Mouse (Mus musculus): Measurements from ENCODE around the gene Esr1.

Esr1 gene

DNA sequence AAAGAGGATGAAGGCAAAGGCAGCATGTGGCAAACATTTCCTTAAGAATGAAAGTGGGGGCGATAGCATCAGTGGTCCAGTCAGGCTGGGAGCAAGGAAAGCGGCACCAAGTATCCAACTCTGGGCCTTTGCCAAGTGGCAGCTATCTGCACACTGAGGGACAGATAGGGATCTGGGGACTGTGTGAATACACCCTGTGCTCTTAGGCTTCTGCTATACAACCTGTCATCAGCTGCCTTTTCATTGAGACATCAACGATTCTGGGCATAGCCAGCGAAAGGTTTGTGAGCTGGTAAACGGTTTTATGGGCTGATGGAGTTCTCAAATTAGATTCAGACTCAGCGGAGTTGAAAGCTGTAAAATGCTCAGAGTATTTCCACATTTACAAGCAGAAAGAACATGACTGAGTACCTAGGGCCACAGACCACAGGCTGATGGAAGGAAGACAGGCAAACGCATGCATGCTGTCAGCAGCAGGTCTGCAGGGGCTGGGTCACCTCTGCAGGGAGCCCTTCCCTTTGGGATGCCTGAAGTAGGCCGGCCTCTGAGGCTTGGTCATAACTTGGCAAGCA lies 397.5 kb downstream of the Esr1 start:
- no peak for DNase-seq

- DNase-seq, result no peak
Observed at GRCm38 (mm10) chr10:5012004-5012403, 400.6 kb downstream of the Esr1 start.

DNA sequence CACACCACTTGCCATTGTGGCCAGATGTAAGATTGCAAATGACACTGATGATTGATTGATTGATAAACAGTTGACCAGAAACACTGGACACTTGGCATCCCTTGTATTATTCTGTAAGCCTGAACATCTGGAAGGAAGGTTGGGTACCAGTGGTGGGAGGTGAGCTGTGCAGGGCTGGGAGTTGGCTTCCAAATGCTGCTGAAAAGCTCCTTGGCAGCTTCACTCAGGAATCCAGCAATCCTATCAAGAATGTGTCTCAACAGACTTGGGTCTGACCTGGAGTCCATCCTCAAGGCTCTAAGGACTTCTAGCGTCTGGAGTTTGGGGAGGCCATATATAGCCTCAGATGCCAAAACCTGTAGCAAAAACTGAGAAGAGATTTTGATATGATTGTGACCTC lies 403.6 kb downstream of the Esr1 start:
- no peak for DNase-seq

DNA sequence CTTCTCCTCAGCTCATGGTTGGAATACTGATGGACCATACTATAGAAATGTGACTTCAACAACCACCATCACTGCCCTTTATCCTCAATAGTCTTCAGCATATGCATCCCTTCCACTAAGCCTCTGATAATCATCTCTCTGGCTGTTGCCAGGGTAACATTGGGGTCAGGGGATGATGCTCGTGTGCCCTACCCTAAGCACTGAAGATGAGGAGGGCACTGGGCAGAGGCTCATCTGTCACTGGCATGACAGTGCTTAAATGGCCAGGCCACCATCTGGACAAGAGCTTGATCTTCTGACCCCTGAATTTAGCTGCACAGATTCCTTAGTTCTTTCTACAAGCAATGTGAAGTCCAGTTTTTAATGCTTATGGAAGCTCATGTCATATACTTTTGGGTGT lies 405.8 kb downstream of the Esr1 start:
- no peak for DNase-seq

DNA sequence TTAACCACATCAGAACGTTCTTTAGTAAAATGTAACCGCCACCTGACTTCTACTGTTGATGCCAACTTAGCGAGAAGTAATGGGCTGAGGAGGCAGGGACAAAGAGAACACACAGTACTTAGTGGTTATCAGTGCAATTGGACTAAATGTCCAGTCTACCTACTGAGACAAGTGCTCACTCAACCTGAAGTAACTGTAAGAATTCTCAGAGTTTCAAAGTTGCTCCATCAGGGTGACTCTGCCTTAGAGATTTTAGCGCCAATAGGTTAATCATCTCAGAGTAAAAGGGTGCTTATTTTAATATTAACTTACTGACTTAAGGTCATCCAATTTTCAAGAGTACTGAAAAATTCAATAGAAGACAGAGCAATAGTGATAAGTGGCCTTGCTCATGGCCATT lies 414.5 kb downstream of the Esr1 start:
- no peak for DNase-seq

GRCm38 (mm10) chr10:5027208-5027607 lies 415.8 kb downstream of the Esr1 start:
- DNase-seq, result no peak

DNA sequence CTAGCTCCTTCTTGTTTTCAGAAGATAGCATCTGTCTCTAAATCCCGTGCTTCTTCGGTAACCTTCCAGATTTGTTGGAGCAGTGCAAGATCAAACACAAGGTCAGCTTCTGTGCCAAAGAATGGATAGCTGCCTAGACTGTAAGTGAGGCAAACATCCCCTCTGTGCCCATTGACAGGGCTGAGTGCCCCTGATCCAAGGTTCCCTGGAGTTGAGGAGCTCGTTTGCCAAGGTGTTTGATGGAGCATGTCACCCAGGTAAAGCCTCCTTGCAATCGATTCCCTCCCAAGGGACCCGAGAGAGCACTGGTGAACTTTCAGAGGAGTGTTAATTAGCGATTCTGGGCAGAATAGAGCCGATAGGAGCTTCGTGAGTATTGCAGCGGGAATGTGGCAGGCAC lies 416.9 kb downstream of the Esr1 start:
- no peak for DNase-seq

- no peak for DNase-seq
Observed at GRCm38 (mm10) chr10:5029161-5029560, 417.8 kb downstream of the Esr1 start.

DNA sequence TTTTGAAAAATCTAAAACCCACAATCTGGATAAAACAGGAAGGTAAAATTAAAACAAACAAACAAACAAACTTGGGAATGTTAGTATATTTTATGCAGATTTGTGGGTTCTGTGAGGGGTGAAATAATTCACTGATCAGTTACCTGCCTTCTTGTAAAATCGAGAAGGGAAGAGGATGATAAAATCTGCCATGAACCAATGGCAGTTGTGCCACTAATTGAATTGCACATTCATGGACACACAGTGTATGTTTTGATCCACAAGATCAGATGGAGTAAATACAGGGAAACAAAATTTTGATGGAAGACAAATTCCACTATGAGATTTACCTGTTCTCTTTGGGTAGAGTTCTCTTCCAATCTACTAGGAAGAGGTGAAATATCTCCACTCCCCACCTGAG lies 418.5 kb downstream of the Esr1 start:
- DNase-seq, result no peak

- no peak for DNase-seq
Observed at GRCm38 (mm10) chr10:5032192-5033048, 421.0 kb downstream of the Esr1 start.

DNA sequence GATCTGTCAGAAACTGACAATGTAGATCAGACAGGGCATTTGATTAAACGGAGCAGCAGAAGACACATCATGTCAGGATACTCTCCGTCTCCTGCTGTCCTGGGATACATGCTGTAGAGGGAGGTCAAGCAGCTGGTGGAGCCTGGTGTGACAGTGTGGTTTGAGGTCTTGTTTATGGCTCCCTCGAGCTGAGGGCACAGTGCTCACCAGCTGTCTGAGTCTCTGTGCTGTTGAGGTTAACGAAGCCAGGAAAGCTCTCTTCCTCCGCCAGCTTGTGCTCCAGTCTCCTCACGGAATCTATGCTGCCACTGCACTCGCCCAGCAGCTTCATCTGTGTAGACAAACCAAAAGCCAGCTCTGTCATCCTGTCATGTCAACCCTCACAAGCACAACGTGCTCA lies 429.9 kb downstream of the Esr1 start:
- DNase-seq, result no peak

DNA sequence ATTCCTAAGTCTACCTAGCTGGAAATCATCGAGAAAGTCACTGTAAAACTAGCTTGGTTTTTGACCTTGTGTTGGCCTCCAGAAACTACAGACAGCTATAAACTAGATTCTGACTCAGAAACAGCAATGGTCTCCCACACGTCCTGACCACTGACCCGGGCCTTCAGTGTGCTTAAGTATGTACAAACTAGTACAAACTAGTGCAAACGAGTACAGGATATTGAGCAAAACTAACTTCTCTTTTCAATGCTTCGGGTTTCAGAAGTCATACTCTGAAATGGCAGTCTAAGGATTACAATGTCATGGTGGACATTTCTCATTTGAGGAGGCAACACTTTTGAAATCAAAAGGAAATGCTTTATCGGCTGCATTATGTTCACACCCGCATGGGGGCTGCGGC lies 433.1 kb downstream of the Esr1 start:
- DNase-seq, result no peak

GRCm38 (mm10) chr10:5045213-5045612 lies 433.8 kb downstream of the Esr1 start:
- no peak for DNase-seq

GRCm38 (mm10) chr10:5045671-5046070 lies 434.3 kb downstream of the Esr1 start:
- no peak for DNase-seq
